Mouse (Mus musculus): ENCODE results near the gene Tle4.

Tle4 gene

GRCm38 (mm10) chr19:14590154-14590553, 7.7 kb downstream of the Tle4 start:
- no peak for DNase-seq

- DNase-seq = peak in 1 of 2 experiments; percentile 8
Observed at GRCm38 (mm10) chr19:14588221-14589123, 9.4 kb downstream of the Tle4 start.

GRCm38 (mm10) chr19:14586171-14586570, 11.7 kb downstream of the Tle4 start:
- DNase-seq = no peak

GRCm38 (mm10) chr19:14585731-14586130, 12.1 kb downstream of the Tle4 start:
- DNase-seq = no peak

- no peak for DNase-seq
Observed at GRCm38 (mm10) chr19:14585235-14585634, 12.6 kb downstream of the Tle4 start.

GRCm38 (mm10) chr19:14578698-14579097, 19.2 kb downstream of the Tle4 start:
- DNase-seq = no peak

- DNase-seq = no peak
Observed at GRCm38 (mm10) chr19:14578016-14578415, 19.8 kb downstream of the Tle4 start.

GRCm38 (mm10) chr19:14576311-14576710, 21.5 kb downstream of the Tle4 start:
- DNase-seq = no peak

GRCm38 (mm10) chr19:14568879-14569278, 29.0 kb downstream of the Tle4 start:
- no peak for DNase-seq

GRCm38 (mm10) chr19:14567081-14567480, 30.8 kb downstream of the Tle4 start:
- DNase-seq = no peak

- DNase-seq = peak in 1 of 2 experiments; percentile 2
Observed at GRCm38 (mm10) chr19:14566564-14567021, 31.3 kb downstream of the Tle4 start.

- no peak for DNase-seq
Observed at GRCm38 (mm10) chr19:14565424-14566069, 32.3 kb downstream of the Tle4 start.

GRCm38 (mm10) chr19:14563273-14563959, 34.4 kb downstream of the Tle4 start:
- no peak for DNase-seq

GRCm38 (mm10) chr19:14547871-14548270, 50.0 kb downstream of the Tle4 start:
- no peak for DNase-seq

- DNase-seq = no peak
Observed at GRCm38 (mm10) chr19:14547133-14547842, 50.6 kb downstream of the Tle4 start.

- no peak for DNase-seq
Observed at GRCm38 (mm10) chr19:14545485-14545884, 52.4 kb downstream of the Tle4 start.

GRCm38 (mm10) chr19:14543305-14543704, 54.5 kb downstream of the Tle4 start:
- DNase-seq = no peak

- no peak for DNase-seq
Observed at GRCm38 (mm10) chr19:14540678-14541077, 57.2 kb downstream of the Tle4 start.

- no peak for DNase-seq
Observed at GRCm38 (mm10) chr19:14536676-14537075, 61.2 kb downstream of the Tle4 start.

- DNase-seq = no peak
Observed at GRCm38 (mm10) chr19:14534447-14534846, 63.4 kb downstream of the Tle4 start.

- no peak for DNase-seq
Observed at GRCm38 (mm10) chr19:14532861-14533260, 65.0 kb downstream of the Tle4 start.

- DNase-seq = no peak
Observed at GRCm38 (mm10) chr19:14520098-14520802, 77.6 kb downstream of the Tle4 start.

Measured in cerebellum, adult 18-20 months (tissue).